Mouse (Mus musculus): ENCODE results near the gene Lrrtm1. TPM values are rescaled to one million over a fixed set of nuclear protein-coding genes. Genes with fewer than 3 reads are reported as not detected.

Lrrtm1 gene
- total and polyA plus RNA-seq, 3 experiments, result not detected

DNA sequence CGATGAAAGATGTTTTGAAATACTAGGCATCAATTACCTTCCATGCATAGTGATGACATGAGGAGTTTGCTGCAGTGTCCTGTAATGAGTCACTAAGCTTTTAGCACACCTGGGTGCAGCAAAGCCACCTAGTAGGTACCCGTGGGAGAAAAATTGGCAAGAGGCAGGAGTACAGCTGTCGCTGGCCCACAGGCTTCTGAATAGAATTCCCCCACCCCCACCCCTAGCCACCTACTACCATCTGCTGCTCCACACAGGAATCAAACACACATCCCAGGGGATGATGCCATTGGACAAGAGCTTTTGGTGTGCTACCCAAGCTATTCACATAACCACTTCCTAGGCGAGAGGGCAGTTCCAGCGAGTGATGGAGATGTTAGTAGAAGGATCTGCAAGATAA is 36.3 kb downstream of the Lrrtm1 start:
- Histone ChIP-seq H3K36me3 (replicated peaks in 1 of 2; ENCODE audit: control insufficient read depth in 1 of 2, insufficient read depth in 1 of 2, low read length in 1 of 2) (no peaks in the 10 kb centered on the region), H3K27me3 (replicated peaks) (no peaks in the 10 kb centered on the region), H3K79me2 (replicated peaks; ENCODE audit: control insufficient read depth, extremely low read depth, insufficient read depth, poor library complexity, severe bottlenecking) (no peaks in the 10 kb centered on the region), H3K4me1 (ENCODE audit: control insufficient read depth in 1 of 2, insufficient read depth in 2 of 2) (no peaks in the 10 kb centered on the region), H3K4me2 (ENCODE audit: insufficient read depth, low read depth, poor library complexity, severe bottlenecking) (no peak overlapping the region), H3K9ac (ENCODE audit: insufficient read depth, low read depth) (no peak overlapping the region), H3K4me3 (replicated peaks in 1 of 3; ENCODE audit: low read depth in 2 of 3, low read length in 2 of 3, poor library complexity in 1 of 3) (no peak overlapping the region), H3K9me3 (replicated peaks; ENCODE audit: low read length) (peaks cover 39% of the 10 kb centered on the region), H3K27ac (ENCODE audit: insufficient read depth, low read depth) (no peak overlapping the region)
- TF ChIP-seq E2F4 (IDR thresholded peaks at IDR 0.05; ENCODE audit: insufficient replicate concordance, low read depth, low read length) (no peak), SIN3A (IDR thresholded peaks at IDR 0.05; ENCODE audit: low read length) (no peak), PAX5 (IDR thresholded peaks at IDR 0.05; ENCODE audit: low read length) (no peak), ZC3H11A (IDR thresholded peaks at IDR 0.05; ENCODE audit: low read depth, low read length) (no peak), MAX (IDR thresholded peaks at IDR 0.05; ENCODE audit: low read length) (no peak), MEF2A (IDR thresholded peaks at IDR 0.05; ENCODE audit: borderline replicate concordance, low read depth, low read length) (no peak), RAD21 (IDR thresholded peaks at IDR 0.05; ENCODE audit: low read depth, low read length) (no peak), MXI1 (IDR thresholded peaks at IDR 0.05; ENCODE audit: low read depth, low read length) (no peak), POLR2A (IDR thresholded peaks at IDR 0.05; ENCODE audit: low read depth, low read length) (no peak), USF2 (conservative IDR thresholded peaks at IDR 0.05; ENCODE audit: low read depth, low read length) (no peak), MAZ (IDR thresholded peaks at IDR 0.05; ENCODE audit: low read depth, low read length) (no peak), JUND (conservative IDR thresholded peaks at IDR 0.05; ENCODE audit: low read depth, low read length) (no peak), UBTF (IDR thresholded peaks at IDR 0.05; ENCODE audit: low read depth, low read length) (no peak), TBP (conservative IDR thresholded peaks at IDR 0.05; ENCODE audit: low read depth, low read length) (no peak), CHD1 (IDR thresholded peaks at IDR 0.05; ENCODE audit: low read depth, low read length) (no peak)
- dilution Hi-C loops (cut with MboI; ENCODE audit: extremely low pct_ligation_motif_present, extremely low pct_unique_long_range_greater_than_20kb, low sequenced_read_pairs) (no loop called here), in situ Hi-C loops (cut with MboI; ENCODE audit: low pct_ligation_motif_present, low pct_unique_long_range_greater_than_20kb, low sequenced_read_pairs) (no loop called here)
- no peak for DNase-seq (ENCODE audit: extremely low read depth)

DNA sequence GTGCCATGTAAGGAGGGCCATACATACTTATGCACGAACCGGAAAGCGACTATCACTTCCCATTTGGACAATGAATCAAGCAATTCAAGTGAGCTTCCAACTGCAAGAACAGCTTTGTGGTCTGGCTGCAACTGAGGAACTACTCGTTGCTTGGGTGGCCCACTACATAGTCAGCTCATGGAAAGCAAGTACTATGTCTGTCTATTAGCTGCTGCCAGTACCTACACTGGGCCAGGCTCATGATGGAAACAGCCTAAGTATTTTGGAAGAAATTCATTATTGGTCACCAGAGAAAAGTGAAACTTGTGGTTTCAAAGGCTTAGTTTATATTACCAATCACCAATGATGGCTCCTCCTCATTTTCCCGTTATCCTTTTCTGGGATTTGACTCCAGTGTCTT is 43.8 kb downstream of the Lrrtm1 start:
- in situ Hi-C loops (cut with MboI; ENCODE audit: low pct_ligation_motif_present, low pct_unique_long_range_greater_than_20kb, low sequenced_read_pairs), result no loop called here
- Histone ChIP-seq H3K27ac (ENCODE audit: insufficient read depth, low read depth) (no peak overlapping the region), H3K79me2 (replicated peaks; ENCODE audit: control insufficient read depth, extremely low read depth, insufficient read depth, poor library complexity, severe bottlenecking) (no peaks in the 10 kb centered on the region), H3K4me3 (replicated peaks in 1 of 3; ENCODE audit: low read depth in 2 of 3, low read length in 2 of 3, poor library complexity in 1 of 3) (no peak overlapping the region), H3K36me3 (replicated peaks in 1 of 2; ENCODE audit: control insufficient read depth in 1 of 2, insufficient read depth in 1 of 2, low read length in 1 of 2) (no peaks in the 10 kb centered on the region), H3K4me1 (ENCODE audit: control insufficient read depth in 1 of 2, insufficient read depth in 2 of 2) (no peaks in the 10 kb centered on the region), H3K9me3 (replicated peaks; ENCODE audit: low read length) (peaks cover 41% of the 10 kb centered on the region), H3K9ac (ENCODE audit: insufficient read depth, low read depth) (no peak overlapping the region), H3K4me2 (ENCODE audit: insufficient read depth, low read depth, poor library complexity, severe bottlenecking) (no peak overlapping the region), H3K27me3 (replicated peaks) (no peaks in the 10 kb centered on the region)
- no peak for DNase-seq (ENCODE audit: extremely low read depth)
- dilution Hi-C loops (cut with MboI; ENCODE audit: extremely low pct_ligation_motif_present, extremely low pct_unique_long_range_greater_than_20kb, low sequenced_read_pairs), result no loop called here
- no peak for TF ChIP-seq ZC3H11A (IDR thresholded peaks at IDR 0.05; ENCODE audit: low read depth, low read length)
- no peak for TF ChIP-seq KAT2A (IDR thresholded peaks at IDR 0.05; ENCODE audit: insufficient replicate concordance, low read length)
- TF ChIP-seq NELFE (IDR thresholded peaks at IDR 0.05; ENCODE audit: low read depth, low read length), result no peak
- no peak for TF ChIP-seq POLR2AphosphoS2 (IDR thresholded peaks at IDR 0.05; ENCODE audit: low read depth, low read length)
